Mouse (Mus musculus): ENCODE measurements around the gene Cd86. TPM values are rescaled to one million over a fixed set of nuclear protein-coding genes. Genes with fewer than 3 reads are reported as not detected.

The Cd86 gene
- total RNA-seq (2021): under 1 TPM in 1 of 2 experiments, not detected in 1; 0.26 TPM
- long read RNA-seq, experiment 1: 0 reads
- long read RNA-seq, experiment 2: 0 reads

DNA sequence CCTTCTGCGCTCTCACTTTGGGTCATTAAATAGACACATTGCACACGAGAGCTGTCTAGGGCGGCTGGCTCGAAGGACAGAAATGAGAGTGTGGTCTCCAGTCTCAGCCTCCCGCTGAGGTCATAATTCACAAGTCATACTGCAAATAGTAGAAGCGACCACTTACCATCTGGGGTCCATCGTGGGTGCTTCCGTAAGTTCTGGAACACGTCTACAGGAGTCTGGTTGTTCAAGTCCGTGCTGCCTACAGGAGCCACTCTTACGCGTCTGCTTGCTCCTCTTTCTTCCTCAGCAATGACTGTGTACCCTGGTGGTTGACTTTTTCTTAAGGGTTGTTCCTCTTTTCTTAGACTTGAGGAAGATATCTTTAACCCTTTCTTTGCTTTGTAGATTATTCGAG lies at the start of gene Cd86:
Gene Cd86 (minus strand): TSS at position 300 of the 400 bp plus-strand sequence.
- DNase-seq: no peak
- intact Hi-C loops (cut with DNase I): no loop called here

GRCm38 (mm10) chr16:36711760-36712159 lies 45.9 kb upstream of the Cd86 start:
- no peak for DNase-seq
- intact Hi-C loops (cut with DNase I): no loop called here

GRCm38 (mm10) chr16:36710794-36711193 lies 44.9 kb upstream of the Cd86 start:
- DNase-seq: no peak
- intact Hi-C loops (cut with DNase I): no loop called here

DNA sequence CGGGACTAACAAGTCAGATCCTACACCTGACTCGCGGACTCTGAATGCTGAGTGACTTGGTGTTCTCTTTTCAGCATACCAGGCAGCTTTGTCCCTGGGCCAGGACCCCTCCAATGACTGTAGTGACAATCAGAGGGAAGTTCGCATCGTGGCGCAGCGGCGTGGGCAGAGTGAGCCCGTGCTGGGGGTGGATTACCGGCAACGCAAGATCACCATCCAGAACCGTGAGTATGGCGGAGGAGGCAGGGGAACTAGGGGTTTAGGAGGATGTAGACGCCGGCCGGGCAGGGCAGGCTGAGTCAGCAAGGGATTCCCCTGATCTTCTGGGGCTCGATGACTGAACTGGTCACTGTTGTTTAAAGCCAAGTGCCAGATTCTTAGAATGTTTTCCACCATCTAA lies 43.5 kb upstream of the Cd86 start:
- intact Hi-C loops (cut with DNase I): no loop called here
- no peak for DNase-seq

GRCm38 (mm10) chr16:36708751-36709150 lies 42.9 kb upstream of the Cd86 start:
- no peak for DNase-seq
- intact Hi-C loops (cut with DNase I): no loop called here

DNA sequence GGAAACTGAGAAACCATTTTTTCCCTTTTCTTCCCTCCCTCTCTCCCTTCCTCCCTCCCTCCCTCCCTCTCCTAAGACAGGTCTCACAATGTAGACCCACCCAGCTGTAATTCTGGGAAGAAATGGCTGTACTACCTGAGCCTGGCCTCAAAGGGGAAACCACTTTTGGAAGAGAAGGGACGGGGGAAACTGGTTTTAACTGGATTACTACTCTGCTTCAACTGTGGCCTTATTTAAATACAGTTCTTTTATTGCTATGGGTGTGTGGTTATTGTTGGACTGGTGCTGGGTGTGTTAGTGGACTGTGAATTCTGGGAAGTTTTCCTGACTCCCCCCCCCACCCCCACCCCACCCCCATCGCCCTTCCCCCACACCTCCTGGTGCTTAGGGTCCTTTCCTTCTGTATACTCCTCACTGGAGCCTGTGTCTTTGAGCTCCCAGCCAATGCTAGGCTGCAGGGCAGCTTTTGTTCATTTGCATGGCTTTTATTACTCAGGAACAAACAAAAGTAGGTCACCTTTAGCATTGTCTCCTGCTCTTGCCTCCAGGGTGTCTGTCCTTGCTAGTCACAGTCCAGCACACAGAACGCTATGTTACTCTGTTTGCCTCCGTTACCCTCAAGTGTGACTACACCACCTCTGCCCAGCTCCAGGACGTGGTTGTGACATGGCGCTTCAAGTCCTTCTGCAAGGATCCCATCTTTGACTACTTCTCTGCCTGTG lies 42.0 kb upstream of the Cd86 start:
- no peak for DNase-seq
- intact Hi-C loops (cut with DNase I): no loop called here

GRCm38 (mm10) chr16:36700484-36700883 lies 34.6 kb upstream of the Cd86 start:
- intact Hi-C loops (cut with DNase I): no loop called here

GRCm38 (mm10) chr16:36697331-36697730 lies 31.4 kb upstream of the Cd86 start:
- intact Hi-C loops (cut with DNase I): no loop called here
- DNase-seq: no peak

More at GRCm38 (mm10) chr16:36700484-36700883, 34.6 kb upstream of the Cd86 start:
- no peak for DNase-seq

DNA sequence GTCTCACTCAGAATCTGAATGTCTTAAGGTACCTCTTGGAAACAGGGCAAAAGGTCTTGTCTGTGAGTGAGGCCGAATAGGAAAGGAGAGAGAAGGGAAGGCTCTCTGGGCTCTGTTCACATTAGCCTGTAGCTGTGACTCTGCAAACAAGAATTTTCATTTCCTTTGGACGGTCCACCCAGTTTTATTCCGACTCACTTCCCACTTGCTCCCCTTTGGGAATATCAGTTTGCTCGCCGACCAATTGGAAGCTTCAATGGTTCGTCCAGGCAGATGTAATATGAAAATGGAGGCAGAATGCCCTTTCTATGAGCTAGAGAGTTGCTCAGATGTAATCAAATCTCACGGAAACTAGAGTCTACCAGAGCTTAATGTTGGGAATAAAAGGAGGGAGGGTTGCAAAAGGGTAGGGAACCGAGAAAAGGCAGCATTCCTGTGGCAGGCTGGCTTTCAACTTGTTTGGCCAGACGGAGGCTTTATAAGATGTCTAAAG lies 29.0 kb upstream of the Cd86 start:
- intact Hi-C loops (cut with DNase I): no loop called here
- no peak for DNase-seq

DNA sequence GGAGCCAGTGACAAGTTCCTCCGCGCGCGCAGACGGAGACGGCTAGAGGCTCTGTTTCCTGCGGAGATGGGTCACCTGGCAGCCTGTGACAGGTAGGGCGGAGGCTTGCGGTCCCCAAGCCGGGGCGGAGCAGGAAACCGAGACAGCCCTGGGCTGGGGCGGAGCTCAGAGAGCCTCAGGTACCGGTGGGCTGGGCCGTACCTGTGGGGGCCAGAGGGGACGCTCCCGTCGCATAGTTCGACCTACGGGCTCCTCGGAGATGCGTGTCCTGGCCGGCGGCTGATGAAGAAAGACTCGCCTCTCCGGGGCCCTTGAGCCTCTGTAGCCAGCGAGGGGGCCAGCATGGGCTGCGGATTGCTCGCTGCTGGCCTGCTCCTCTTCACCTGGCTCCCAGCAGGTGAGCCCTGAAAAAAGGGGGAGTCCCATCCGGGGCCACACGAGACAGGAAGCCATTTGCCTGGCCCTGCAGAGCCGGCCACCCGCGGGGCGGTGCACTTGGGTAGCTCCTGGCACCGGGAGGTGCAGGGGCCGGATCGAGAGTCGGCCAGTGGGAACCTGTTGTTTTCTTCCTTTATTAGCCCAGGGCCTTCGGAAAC lies 28.0 kb upstream of the Cd86 start, which contains the start of gene Ildr1:
Gene Ildr1 (plus strand): TSS at position 161 of the 596 bp plus-strand sequence.
- intact Hi-C loops (cut with DNase I): no loop called here
- DNase-seq: no peak

DNA sequence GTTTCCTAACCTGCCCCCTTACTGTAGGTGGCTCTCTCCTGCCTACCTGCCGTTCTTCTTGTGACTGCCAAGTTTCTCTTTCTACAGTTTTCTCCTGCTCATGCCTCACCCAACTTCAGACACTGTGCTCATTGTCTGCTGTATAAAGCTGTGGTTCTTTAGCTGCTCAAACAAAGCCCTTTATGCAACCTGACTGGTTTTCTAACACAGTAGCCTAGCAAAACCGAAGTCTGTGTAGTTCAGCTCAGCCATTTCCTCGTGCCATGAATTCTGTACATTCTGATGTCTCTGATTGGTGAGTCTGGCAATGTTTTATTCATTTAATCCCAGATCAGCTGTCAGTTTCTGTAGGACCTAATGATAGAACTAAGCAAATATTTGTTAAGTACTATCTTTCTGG lies 25.6 kb upstream of the Cd86 start:
- intact Hi-C loops (cut with DNase I): no loop called here
- DNase-seq: no peak

DNA sequence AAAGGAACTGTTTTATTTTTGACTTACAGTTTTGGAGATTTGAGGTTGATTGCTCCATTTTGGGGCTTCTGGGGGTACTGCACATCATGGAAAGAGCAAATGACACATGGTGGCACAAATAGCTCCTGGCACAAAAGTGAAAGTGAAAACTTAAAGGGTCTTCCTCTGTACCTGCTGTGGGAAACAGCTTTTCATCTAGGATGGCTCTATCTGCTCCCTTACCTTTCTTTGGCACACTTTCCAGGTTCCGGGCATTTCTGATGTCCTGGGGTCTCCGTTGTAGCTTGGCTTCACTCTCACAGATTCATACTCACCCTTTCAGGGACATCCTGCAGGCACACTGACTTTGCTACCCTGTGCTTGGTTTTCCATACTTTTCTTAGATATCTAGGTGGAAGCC lies 22.2 kb upstream of the Cd86 start:
- DNase-seq: no peak
- intact Hi-C loops (cut with DNase I): no loop called here

DNA sequence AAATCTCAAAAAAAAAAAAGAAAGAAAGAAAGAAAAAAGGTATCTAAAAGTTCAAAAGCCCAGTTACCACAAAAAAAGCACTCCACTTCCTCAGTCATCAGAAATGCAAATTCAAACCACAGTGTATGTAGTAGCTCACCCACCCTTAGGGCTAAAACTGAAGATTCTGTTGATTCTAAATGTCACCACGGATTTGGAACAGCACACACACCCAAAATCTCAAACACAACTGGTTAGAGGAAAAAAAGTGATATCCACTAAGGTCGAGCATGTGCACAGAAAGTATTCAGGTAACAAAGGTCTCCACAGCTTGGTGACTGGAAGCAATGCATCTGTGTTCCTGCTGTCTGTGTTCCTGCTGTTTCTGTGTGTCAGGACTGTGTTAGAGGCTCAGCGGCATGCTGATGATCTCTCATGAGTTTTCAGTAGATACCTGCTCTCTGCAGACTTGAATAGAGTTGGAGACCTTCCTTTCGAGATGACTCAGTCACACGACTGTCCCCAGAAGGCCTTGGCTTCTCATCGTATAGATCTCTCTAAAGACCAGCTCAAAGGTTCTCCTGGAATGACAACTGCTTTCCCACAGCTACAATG lies 18.5 kb upstream of the Cd86 start:
- intact Hi-C loops (cut with DNase I): no loop called here
- DNase-seq: no peak

DNA sequence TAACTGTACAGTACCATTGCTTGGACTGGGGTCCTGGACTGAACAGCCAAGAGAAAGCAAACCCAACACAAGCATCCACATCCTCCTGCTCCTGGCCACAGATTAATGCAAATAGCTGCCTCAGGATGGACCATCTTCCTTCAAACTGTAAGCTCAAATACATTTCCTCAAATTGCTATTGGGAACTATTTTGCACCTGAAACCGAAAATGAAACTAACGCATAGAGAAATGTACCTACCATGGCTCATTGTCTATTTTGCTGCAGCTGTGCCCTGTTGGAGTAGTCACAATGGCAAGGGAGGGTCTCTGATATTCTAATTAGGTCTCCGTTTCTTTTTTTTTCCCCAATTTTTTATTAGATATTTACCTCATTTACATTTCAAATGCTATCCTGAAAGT lies 15.9 kb upstream of the Cd86 start:
- intact Hi-C loops (cut with DNase I): no loop called here
- DNase-seq: no peak

- no peak for DNase-seq
- intact Hi-C loops (cut with DNase I): no loop called here
Observed at GRCm38 (mm10) chr16:36675902-36676301, 10.0 kb upstream of the Cd86 start.

DNA sequence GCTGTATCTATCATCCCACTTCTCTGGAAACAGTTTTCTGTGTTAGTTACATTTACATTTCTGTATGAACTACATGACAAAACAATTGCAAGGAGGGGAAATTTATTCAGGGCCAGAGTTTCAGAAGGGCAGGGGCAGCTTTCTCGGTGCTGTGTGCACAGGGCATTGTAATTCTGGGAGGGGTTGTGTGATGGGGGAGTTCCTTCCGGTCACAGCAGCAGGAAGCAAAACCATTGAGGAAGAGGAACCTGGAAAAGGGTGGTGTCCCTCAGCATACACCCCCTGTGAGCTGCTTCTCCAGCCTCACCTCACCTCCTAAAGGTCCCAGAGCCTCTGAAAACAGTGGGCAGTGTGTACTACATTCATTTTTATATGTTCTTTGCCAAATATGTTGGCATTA lies 9.4 kb upstream of the Cd86 start:
- DNase-seq: no peak
- intact Hi-C loops (cut with DNase I): no loop called here

GRCm38 (mm10) chr16:36674457-36675204 lies 8.8 kb upstream of the Cd86 start:
- no peak for DNase-seq
- intact Hi-C loops (cut with DNase I): no loop called here

- intact Hi-C loops (cut with DNase I): no loop called here
Observed at GRCm38 (mm10) chr16:36673196-36673595, 7.3 kb upstream of the Cd86 start.

DNA sequence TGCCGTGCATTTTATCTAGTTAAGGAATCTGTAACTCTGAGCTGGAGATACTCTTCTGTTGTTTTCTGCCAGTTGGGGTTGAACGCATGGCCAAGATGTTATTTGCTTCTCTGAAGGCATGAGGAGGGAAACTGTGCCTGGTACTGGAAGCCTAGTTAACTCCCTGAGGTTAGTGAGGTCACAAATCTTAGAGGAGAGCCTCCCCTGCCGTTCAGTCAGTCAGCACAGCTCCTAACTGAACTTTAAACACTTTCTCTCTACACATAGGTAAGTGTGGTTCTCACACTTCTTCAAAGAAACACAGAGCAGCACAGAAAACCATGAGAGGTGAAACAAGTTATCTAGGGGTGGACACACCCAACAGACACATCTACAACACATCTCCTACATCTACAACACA lies 4.7 kb upstream of the Cd86 start:
- DNase-seq: no peak
- intact Hi-C loops (cut with DNase I): no loop called here

More at GRCm38 (mm10) chr16:36673196-36673595, 7.3 kb upstream of the Cd86 start:
- DNase-seq: no peak

DNA sequence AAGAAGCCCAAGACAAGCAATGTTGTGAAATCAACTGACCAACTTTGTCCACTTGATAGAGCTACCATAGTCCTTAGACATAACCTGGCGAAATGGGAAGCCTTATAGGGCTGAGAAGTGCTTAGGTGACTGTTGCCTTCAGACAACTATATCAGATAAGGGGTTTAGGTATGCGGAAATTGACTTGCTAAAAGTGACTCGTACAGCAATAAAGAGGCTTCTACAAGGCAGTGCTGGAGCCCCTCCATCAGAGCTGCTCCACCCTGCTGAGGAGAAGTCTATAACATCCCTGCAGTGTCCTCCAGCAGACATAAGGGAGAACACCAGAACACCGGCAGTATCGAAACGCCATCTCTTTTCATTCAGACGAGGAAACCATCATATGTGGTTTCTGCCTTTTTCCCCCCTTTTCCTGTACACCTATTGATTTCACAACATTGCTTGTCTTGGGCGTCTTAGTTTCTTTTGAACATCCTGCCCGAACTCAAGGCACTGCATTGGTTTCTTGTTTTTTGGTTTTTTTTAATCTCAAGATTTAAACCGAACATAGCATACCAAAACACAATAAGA lies 652 bp upstream of the Cd86 start:
- intact Hi-C loops (cut with DNase I): no loop called here
- no peak for DNase-seq

- intact Hi-C loops (cut with DNase I): no loop called here
- no peak for DNase-seq
Observed at GRCm38 (mm10) chr16:36663484-36663883, 2.4 kb downstream of the Cd86 start.
